Mouse (Mus musculus): ENCODE measurements around the gene Pou2f1. TPM values are rescaled to one million over a fixed set of nuclear protein-coding genes. Genes with fewer than 3 reads are reported as not detected.

Pou2f1 gene
- total RNA-seq, 1 experiment from 2014 or later, result 19.2 TPM

- DNase-seq, result no peak
These were observed 123.7 kb downstream of the Pou2f1 start for GRCm38 (mm10) chr1:165878751-165879150.

- DNase-seq, result no peak
These were observed 126.8 kb downstream of the Pou2f1 start for GRCm38 (mm10) chr1:165875520-165876284.

- no peak for DNase-seq
These were observed 127.8 kb downstream of the Pou2f1 start for GRCm38 (mm10) chr1:165874645-165875044.

- DNase-seq, result no peak
These were observed 133.8 kb downstream of the Pou2f1 start for GRCm38 (mm10) chr1:165868659-165869058.

GRCm38 (mm10) chr1:165866630-165867280, 135.7 kb downstream of the Pou2f1 start:
- DNase-seq, result no peak

GRCm38 (mm10) chr1:165864864-165865795, 137.3 kb downstream of the Pou2f1 start:
- no peak for DNase-seq

- no peak for DNase-seq
These were observed 140.4 kb downstream of the Pou2f1 start for GRCm38 (mm10) chr1:165862059-165862458.

- no peak for DNase-seq
These were observed 141.3 kb downstream of the Pou2f1 start for GRCm38 (mm10) chr1:165861235-165861609.

- DNase-seq, result no peak
These were observed 141.9 kb downstream of the Pou2f1 start for GRCm38 (mm10) chr1:165860373-165861234.

- DNase-seq, result no peak
These were observed 144.1 kb downstream of the Pou2f1 start for GRCm38 (mm10) chr1:165858356-165858755.

GRCm38 (mm10) chr1:165857279-165857678, 145.2 kb downstream of the Pou2f1 start:
- no peak for DNase-seq

- DNase-seq, result no peak
These were observed 146.5 kb downstream of the Pou2f1 start for GRCm38 (mm10) chr1:165855759-165856545.

- DNase-seq, result peak; percentile 76
These were observed 148.6 kb downstream of the Pou2f1 start for GRCm38 (mm10) chr1:165853729-165854420.

GRCm38 (mm10) chr1:165853131-165853721, 149.3 kb downstream of the Pou2f1 start:
- no peak for DNase-seq

GRCm38 (mm10) chr1:165852131-165852530, 150.3 kb downstream of the Pou2f1 start:
- DNase-seq, result no peak

- no peak for DNase-seq
These were observed 152.7 kb downstream of the Pou2f1 start for GRCm38 (mm10) chr1:165849458-165850445.

- DNase-seq, result no peak
These were observed 153.6 kb downstream of the Pou2f1 start for GRCm38 (mm10) chr1:165848881-165849280.

- no peak for DNase-seq
These were observed 154.1 kb downstream of the Pou2f1 start for GRCm38 (mm10) chr1:165848417-165848816.

Measured in adrenal gland, postnatal 25 days (tissue).